Mouse (Mus musculus): ENCODE data around the gene Rps6ka1.

The Rps6ka1 gene

GRCm38 (mm10) chr4:133825731-133826130, 61.9 kb downstream of the Rps6ka1 start:
- DNase-seq (ENCODE audit: low read depth, low spot score), result no peak

- no peak for DNase-seq (ENCODE audit: low read depth, low spot score)
Measured at GRCm38 (mm10) chr4:133820806-133821560, 66.6 kb downstream of the Rps6ka1 start.

- no peak for DNase-seq (ENCODE audit: low read depth, low spot score)
Measured at GRCm38 (mm10) chr4:133820166-133820565, 67.4 kb downstream of the Rps6ka1 start.

- DNase-seq (ENCODE audit: low read depth, low spot score), result no peak
Measured at GRCm38 (mm10) chr4:133817356-133817755, 70.2 kb downstream of the Rps6ka1 start.

GRCm38 (mm10) chr4:133816504-133816875, 71.1 kb downstream of the Rps6ka1 start:
- no peak for DNase-seq (ENCODE audit: low read depth, low spot score)

GRCm38 (mm10) chr4:133815635-133816503, 71.7 kb downstream of the Rps6ka1 start:
- DNase-seq (ENCODE audit: low read depth, low spot score), result no peak

GRCm38 (mm10) chr4:133814804-133815515, 72.6 kb downstream of the Rps6ka1 start:
- no peak for DNase-seq (ENCODE audit: low read depth, low spot score)

GRCm38 (mm10) chr4:133813992-133814803, 73.4 kb downstream of the Rps6ka1 start:
- peak; percentile 86 for DNase-seq (ENCODE audit: low read depth, low spot score)

- DNase-seq (ENCODE audit: low read depth, low spot score), result peak; percentile 92
Measured at GRCm38 (mm10) chr4:133813174-133813991, 74.2 kb downstream of the Rps6ka1 start.

GRCm38 (mm10) chr4:133804401-133805263, 83.0 kb downstream of the Rps6ka1 start:
- DNase-seq (ENCODE audit: low read depth, low spot score), result no peak

- DNase-seq (ENCODE audit: low read depth, low spot score), result no peak
Measured at GRCm38 (mm10) chr4:133800589-133800988, 87.0 kb downstream of the Rps6ka1 start.

Measured in embryo, embryonic 11.5 days (tissue).